Mouse (Mus musculus): Measurements from ENCODE around the gene Fam210b. TPM values are rescaled to one million over a fixed set of nuclear protein-coding genes. Genes with fewer than 3 reads are reported as not detected.

Fam210b gene
- total RNA-seq, 1 experiment: 1.6 TPM

GRCm38 (mm10) chr2:172404239-172404638, 58.9 kb downstream of the Fam210b start:
- TF ChIP-seq ZNF384 (IDR thresholded peaks at IDR 0.05; ENCODE audit: low read depth, low read length) (no peak), HCFC1 (IDR thresholded peaks at IDR 0.05; ENCODE audit: borderline replicate concordance, insufficient read depth, low read length) (no peak), MAFK (IDR thresholded peaks at IDR 0.05; ENCODE audit: insufficient read depth, low read depth, low read length) (no peak), CHD2 (IDR thresholded peaks at IDR 0.05; ENCODE audit: low read depth, low read length) (no peak), ZC3H11A (IDR thresholded peaks at IDR 0.05; ENCODE audit: borderline replicate concordance, low read depth, low read length) (no peak)
- in situ Hi-C loops (cut with MboI; ENCODE audit: low sequenced_read_pairs in 2 of 2, unreplicated experiment in 2 of 2): no loop called here
- no peak for DNase-seq (ENCODE audit: low read depth, low spot score)
- H3K9ac ChIP-seq (ENCODE audit: insufficient read depth, low read depth, low read length, poor library complexity, severe bottlenecking): no peak overlapping the region
- H3K36me3 ChIP-seq (ENCODE audit: control insufficient read depth, insufficient read depth, low read length, poor library complexity, severe bottlenecking): no peaks in the 10 kb centered on the region
- H3K4me3 ChIP-seq (ENCODE audit: insufficient read depth in 1 of 2, low read depth in 1 of 2, low read length in 2 of 2, poor library complexity in 1 of 2, severe bottlenecking in 1 of 2): no peak overlapping the region
- H3K9me3 ChIP-seq (ENCODE audit: control insufficient read depth, insufficient read depth, low read depth, low read length): no peaks in the 10 kb centered on the region
- peaks cover 2 to 17% of the 10 kb centered on the region in 2 experiments; a peak in 3 of 4 replicates for H3K4me1 ChIP-seq (ENCODE audit: control insufficient read depth in 2 of 2, insufficient read depth in 2 of 2, low read length in 2 of 2, poor library complexity in 1 of 2)
- no peak overlapping the region for H3K27ac ChIP-seq (ENCODE audit: insufficient read depth, low read depth, low read length, poor library complexity, severe bottlenecking)

- TF ChIP-seq MAFK (IDR thresholded peaks at IDR 0.05; ENCODE audit: insufficient read depth, low read depth, low read length): no peak
- no peak for TF ChIP-seq CHD2 (IDR thresholded peaks at IDR 0.05; ENCODE audit: low read depth, low read length)
- no peak for TF ChIP-seq ZC3H11A (IDR thresholded peaks at IDR 0.05; ENCODE audit: borderline replicate concordance, low read depth, low read length)
- no peak for TF ChIP-seq HCFC1 (IDR thresholded peaks at IDR 0.05; ENCODE audit: borderline replicate concordance, insufficient read depth, low read length)
- no peak for TF ChIP-seq ZNF384 (IDR thresholded peaks at IDR 0.05; ENCODE audit: low read depth, low read length)
- in situ Hi-C loops (cut with MboI; ENCODE audit: low sequenced_read_pairs in 2 of 2, unreplicated experiment in 2 of 2): no loop called here
- no peaks in the 10 kb centered on the region for H3K9me3 ChIP-seq (ENCODE audit: control insufficient read depth, insufficient read depth, low read depth, low read length)
- no peak overlapping the region for H3K4me3 ChIP-seq (ENCODE audit: insufficient read depth in 1 of 2, low read depth in 1 of 2, low read length in 2 of 2, poor library complexity in 1 of 2, severe bottlenecking in 1 of 2)
- peaks cover 0 to 12% of the 10 kb centered on the region in 2 experiments; a peak in 2 of 4 replicates for H3K4me1 ChIP-seq (ENCODE audit: control insufficient read depth in 2 of 2, insufficient read depth in 2 of 2, low read length in 2 of 2, poor library complexity in 1 of 2)
- DNase-seq (ENCODE audit: low read depth, low spot score): no peak
- H3K27ac ChIP-seq (ENCODE audit: insufficient read depth, low read depth, low read length, poor library complexity, severe bottlenecking): no peak overlapping the region
- H3K36me3 ChIP-seq (ENCODE audit: control insufficient read depth, insufficient read depth, low read length, poor library complexity, severe bottlenecking): no peaks in the 10 kb centered on the region
- H3K9ac ChIP-seq (ENCODE audit: insufficient read depth, low read depth, low read length, poor library complexity, severe bottlenecking): no peak overlapping the region
Observed at GRCm38 (mm10) chr2:172405011-172405410, 59.6 kb downstream of the Fam210b start.

Other genes starting within 250 kb of the Fam210b start
- gene Mc3r, start 97.1 kb upstream of the Fam210b start, total RNA-seq (2012; rRNA removed): not detected in 2 replicates
- gene Aurka, start 25.0 kb downstream of the Fam210b start, total RNA-seq (2012; rRNA removed): 98.6 and 104 TPM in 2 replicates
- gene Cstf1, start 25.1 kb downstream of the Fam210b start, total RNA-seq (2012; rRNA removed): 67.2 and 68.5 TPM in 2 replicates
- 2.5 and 2.8 TPM in 2 replicates for gene Cass4, start 48.2 kb downstream of the Fam210b start, total RNA-seq (2012; rRNA removed)
- 51.0 and 58.7 TPM in 2 replicates for gene Rtf2, start 95.0 kb downstream of the Fam210b start, total RNA-seq (2012; rRNA removed)
- 0.27 and 0.69 TPM in 2 replicates for gene Gcnt7, start 113.0 kb downstream of the Fam210b start, total RNA-seq (2012; rRNA removed)
- gene Fam209, start 127.0 kb downstream of the Fam210b start, total RNA-seq (2012; rRNA removed): 0.54 and 1.6 TPM in 2 replicates
- 18.2 and 19.7 TPM in 2 replicates for gene Tfap2c, start 204.0 kb downstream of the Fam210b start, total RNA-seq (2012; rRNA removed)

All from ES-E14 (cell line).